Mouse (Mus musculus) hindbrain, embryonic 15.5 days (tissue): ENCODE measurements around the gene P2ry12. TPM values are rescaled to one million over a fixed set of nuclear protein-coding genes. Genes with fewer than 3 reads are reported as not detected.

Source experiments
- ATAC-seq: fragments of 200-750 bp; cut with Nextera tagmentation; 2 replicates; pipeline ENCODE4 v1.8.0; 2017; ENCODE audit warnings: low read depth, moderate number of reproducible peaks, moderate TSS enrichment; ENCODE audit not compliant: low FRiP score
- H3K27ac ChIP-seq: fragments of 300-500 bp; sonication (generic); replicated peaks from 2 replicates; pipeline ENCODE4 v1.5.1; 2015; ENCODE audit warnings: mild to moderate bottlenecking, inconsistent platforms
- H3K27me3 ChIP-seq: fragments of 300-500 bp; sonication (generic); 2 replicates; pipeline ENCODE4 v1.6.1; 2015; ENCODE audit warnings: control low read depth, inconsistent platforms
- H3K36me3 ChIP-seq: fragments of 300-500 bp; sonication (generic); 2 replicates; pipeline ENCODE4 v1.6.1; 2015; ENCODE audit warnings: control low read depth, inconsistent platforms
- H3K4me1 ChIP-seq: fragments of 300-500 bp; sonication (generic); replicated peaks from 2 replicates; pipeline ENCODE4 v1.6.1; 2015; ENCODE audit warnings: control low read depth, inconsistent platforms
- H3K4me2 ChIP-seq: fragments of 300-500 bp; sonication (generic); 2 replicates; pipeline ENCODE4 v1.6.1; 2015; ENCODE audit warnings: moderate library complexity, mild to moderate bottlenecking, inconsistent platforms
- H3K4me3 ChIP-seq: fragments of 300-500 bp; sonication (generic); 2 replicates; pipeline ENCODE4 v1.5.1; 2015; ENCODE audit warnings: mild to moderate bottlenecking, inconsistent platforms
- H3K9ac ChIP-seq: fragments of 300-500 bp; sonication (generic); 2 replicates; pipeline ENCODE4 v1.6.1; 2015; ENCODE audit warnings: inconsistent platforms
- H3K9me3 ChIP-seq: fragments of 300-500 bp; sonication (generic); 2 replicates; pipeline ENCODE4 v1.6.1; 2016; ENCODE audit warnings: control low read depth, inconsistent platforms
- whole genome bisulfite sequencing: fragments of 180-500 bp; shearing (Covaris S2); methylation state at CpG from one replicate; pipeline ENCODE4 v1.1.7; 2015; 5-methylcytosine and 5-hydroxymethylcytosine counted together
- polyA plus RNA-seq: library from polyadenylated mRNA; unstranded; fragments of >200 nt; fragmentation: Nextera tagmentation; extraction: Ambion mirVana; gene quantifications from 2 replicates; pipeline ENCODE4 v1.2.1, GENCODE M21; 2015

Gene P2ry12
- polyA plus RNA-seq, 1 experiment from 2014 or later, result 8.4 TPM

DNA sequence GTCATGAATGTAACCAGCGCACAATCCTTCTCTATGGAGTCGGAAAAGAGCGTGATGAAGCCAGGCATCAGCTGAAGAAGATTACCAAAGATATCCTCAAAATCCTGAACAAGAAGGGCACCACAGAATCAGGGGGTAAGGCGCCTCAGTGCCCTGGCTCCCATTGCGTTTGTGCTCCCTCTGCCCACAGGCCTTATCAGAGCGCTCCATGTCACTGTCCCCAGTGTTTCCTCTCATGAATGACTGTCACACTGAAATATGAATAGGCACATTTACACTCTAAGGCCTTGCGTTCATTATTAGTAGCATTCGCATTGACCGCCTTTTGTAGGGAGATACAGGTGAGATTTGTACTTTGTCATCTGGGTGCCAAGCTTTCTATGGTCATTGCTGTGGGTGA, 35.0 kb downstream of the P2ry12 start:
- Histone ChIP-seq H3K9ac (no peak overlapping the region), H3K4me1 (no peaks in the 10 kb centered on the region), H3K4me2 (no peak overlapping the region), H3K27ac (no peak overlapping the region), H3K4me3 (no peak overlapping the region), H3K9me3 (no peaks in the 10 kb centered on the region), H3K27me3 (no peaks in the 10 kb centered on the region), H3K36me3 (no peaks in the 10 kb centered on the region)
- WGBS, result 95% methylated on average over 9 of the region's 9 CpGs
- ATAC-seq, result no peak

DNA sequence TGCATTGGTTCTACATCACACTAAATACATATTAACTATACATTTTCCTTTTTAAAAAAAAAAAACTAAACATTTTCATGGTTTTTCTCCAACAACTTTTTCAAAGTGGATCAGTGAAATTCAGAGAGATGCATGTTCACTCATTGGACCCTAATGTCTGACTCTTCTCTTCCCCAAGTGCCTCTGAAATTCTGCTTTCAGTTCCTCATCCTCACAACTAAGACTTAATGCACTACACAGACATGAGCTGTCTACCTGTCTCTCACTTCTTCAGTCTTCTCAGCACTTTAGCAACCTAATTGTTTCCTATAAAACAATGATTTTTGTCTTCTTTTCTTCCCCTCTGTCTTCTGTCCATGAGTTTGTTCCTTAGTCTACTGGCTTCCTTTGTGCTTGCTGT, 37.3 kb downstream of the P2ry12 start:
- H3K4me2 ChIP-seq, result no peak overlapping the region
- no peaks in the 10 kb centered on the region for H3K9me3 ChIP-seq
- ATAC-seq, result no peak
- no peaks in the 10 kb centered on the region for H3K4me1 ChIP-seq
- no peak overlapping the region for H3K9ac ChIP-seq
- H3K27ac ChIP-seq, result no peak overlapping the region
- no peaks in the 10 kb centered on the region for H3K27me3 ChIP-seq
- no peak overlapping the region for H3K4me3 ChIP-seq
- H3K36me3 ChIP-seq, result no peaks in the 10 kb centered on the region

DNA sequence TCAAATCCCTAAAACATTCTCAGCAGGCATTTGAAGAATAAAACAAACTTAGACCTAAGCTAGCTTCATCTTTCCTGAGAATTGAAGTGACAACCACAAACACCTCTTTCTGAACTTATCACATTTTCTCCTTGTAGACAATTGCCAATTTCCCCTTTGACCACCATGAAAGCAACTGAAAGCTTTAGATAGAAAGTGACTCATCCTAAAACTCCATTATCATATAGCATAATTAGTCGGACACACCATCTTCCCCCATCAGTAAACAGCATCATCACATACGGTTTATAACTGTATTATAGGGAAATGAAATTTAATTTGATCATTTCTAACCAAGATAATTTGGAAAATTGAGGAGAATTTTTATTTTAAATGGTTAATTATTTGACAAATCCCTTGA, 40.4 kb downstream of the P2ry12 start:
- Histone ChIP-seq H3K27ac (no peak overlapping the region), H3K36me3 (no peaks in the 10 kb centered on the region), H3K9ac (no peak overlapping the region), H3K4me2 (no peak overlapping the region), H3K4me3 (no peak overlapping the region), H3K4me1 (no peaks in the 10 kb centered on the region), H3K27me3 (no peaks in the 10 kb centered on the region), H3K9me3 (no peaks in the 10 kb centered on the region)
- 85% methylated on average over 2 of the region's 2 CpGs for WGBS
- no peak for ATAC-seq

DNA sequence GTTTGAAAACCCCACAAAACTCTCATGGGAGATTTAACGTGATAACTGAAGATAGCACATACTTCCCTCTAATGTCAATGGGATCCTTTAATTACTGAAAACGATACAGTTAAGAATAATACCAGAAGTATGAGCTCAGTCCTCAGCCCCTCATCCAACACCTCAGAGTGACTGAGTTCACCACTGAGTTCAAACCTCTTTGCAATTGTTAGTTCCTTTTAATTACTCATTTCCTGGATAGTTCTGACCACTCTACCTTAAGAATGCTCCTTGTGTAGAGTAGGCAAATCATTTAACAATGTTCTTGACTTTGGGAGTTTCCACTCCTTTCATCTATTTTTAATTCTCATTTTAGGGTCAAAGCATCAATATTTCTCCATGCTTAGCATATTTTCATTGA, 43.3 kb downstream of the P2ry12 start:
- no peaks in the 10 kb centered on the region for H3K4me1 ChIP-seq
- H3K4me2 ChIP-seq, result no peak overlapping the region
- WGBS, result 87% methylated on average over 2 of the region's 2 CpGs
- no peaks in the 10 kb centered on the region for H3K36me3 ChIP-seq
- no peak overlapping the region for H3K9ac ChIP-seq
- no peak overlapping the region for H3K4me3 ChIP-seq
- ATAC-seq, result no peak
- H3K27ac ChIP-seq, result no peak overlapping the region
- H3K27me3 ChIP-seq, result no peaks in the 10 kb centered on the region
- no peaks in the 10 kb centered on the region for H3K9me3 ChIP-seq

DNA sequence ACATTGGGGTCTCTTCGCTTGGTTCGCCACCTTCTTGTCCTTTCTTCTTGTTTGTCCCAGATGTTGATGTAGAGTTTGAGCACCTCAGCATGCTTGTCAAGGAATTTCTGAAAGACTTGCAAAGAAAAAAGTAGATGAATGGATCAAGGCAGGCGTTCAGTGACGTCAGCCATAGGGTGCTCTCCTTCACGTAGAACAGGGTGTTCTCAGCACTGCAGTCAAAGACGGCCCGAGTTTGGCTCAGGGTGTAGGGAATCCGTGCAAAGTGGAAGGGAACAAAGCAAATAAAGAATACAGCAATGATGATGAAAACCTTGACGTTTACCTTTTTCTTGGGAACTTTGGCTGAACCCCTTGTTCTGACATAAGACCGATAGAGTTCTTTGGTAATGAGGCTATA, 45.5 kb downstream of the P2ry12 start:
- Histone ChIP-seq H3K9ac (no peak overlapping the region), H3K4me2 (no peak overlapping the region), H3K36me3 (no peaks in the 10 kb centered on the region), H3K4me3 (no peak overlapping the region), H3K4me1 (no peaks in the 10 kb centered on the region), H3K27me3 (no peaks in the 10 kb centered on the region), H3K27ac (no peak overlapping the region), H3K9me3 (no peaks in the 10 kb centered on the region)
- ATAC-seq, result no peak
- 93% methylated on average over 10 of the region's 10 CpGs for WGBS

DNA sequence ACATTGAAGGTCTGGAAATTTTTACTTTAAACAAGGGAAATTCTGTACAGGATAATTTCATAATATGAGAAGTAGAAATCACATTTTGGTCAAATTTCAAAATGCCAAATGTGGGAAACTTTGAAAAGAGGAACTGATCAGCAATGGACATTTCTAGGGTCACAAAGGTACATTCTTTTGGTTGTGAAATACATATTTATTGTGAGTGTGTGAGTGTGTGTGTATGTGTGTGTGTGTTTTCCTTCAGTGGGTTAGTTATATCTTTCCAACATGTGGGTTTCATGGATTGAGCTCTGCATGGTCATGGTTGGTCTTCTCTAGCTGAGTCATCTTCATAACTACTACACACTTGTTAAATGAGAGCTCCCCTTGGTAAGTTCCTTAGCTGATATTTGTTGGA, 50.3 kb downstream of the P2ry12 start:
- Histone ChIP-seq H3K4me1 (no peaks in the 10 kb centered on the region), H3K9ac (no peak overlapping the region), H3K4me3 (no peak overlapping the region), H3K36me3 (no peaks in the 10 kb centered on the region), H3K27ac (no peak overlapping the region), H3K4me2 (no peak overlapping the region), H3K27me3 (no peaks in the 10 kb centered on the region), H3K9me3 (no peaks in the 10 kb centered on the region)
- ATAC-seq, result no peak

DNA sequence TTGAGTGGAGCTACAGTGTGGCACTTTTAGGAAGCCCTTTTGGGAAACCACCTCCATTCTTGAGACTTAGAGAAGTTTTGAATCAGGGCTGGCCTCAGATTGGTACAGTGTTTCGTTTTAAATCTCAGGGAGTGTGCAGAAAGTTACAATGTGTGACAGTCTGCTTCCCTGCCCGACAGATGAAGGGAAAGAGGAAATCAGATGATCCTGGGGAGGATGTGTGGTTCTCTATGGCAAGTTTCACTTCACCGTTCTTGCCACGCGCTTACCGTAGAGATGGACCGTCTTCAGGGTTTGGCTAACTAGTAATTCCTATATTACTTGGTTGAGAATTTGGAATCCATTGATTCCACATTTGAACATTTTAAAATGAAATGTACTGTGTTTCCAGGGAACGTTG, 50.9 kb downstream of the P2ry12 start:
- no peaks in the 10 kb centered on the region for H3K9me3 ChIP-seq
- no peak for ATAC-seq
- no peak overlapping the region for H3K4me2 ChIP-seq
- no peaks in the 10 kb centered on the region for H3K27me3 ChIP-seq
- no peak overlapping the region for H3K27ac ChIP-seq
- no peaks in the 10 kb centered on the region for H3K4me1 ChIP-seq
- H3K9ac ChIP-seq, result no peak overlapping the region
- no peak overlapping the region for H3K4me3 ChIP-seq
- no peaks in the 10 kb centered on the region for H3K36me3 ChIP-seq
- WGBS, result 93% methylated on average over 8 of the region's 8 CpGs

DNA sequence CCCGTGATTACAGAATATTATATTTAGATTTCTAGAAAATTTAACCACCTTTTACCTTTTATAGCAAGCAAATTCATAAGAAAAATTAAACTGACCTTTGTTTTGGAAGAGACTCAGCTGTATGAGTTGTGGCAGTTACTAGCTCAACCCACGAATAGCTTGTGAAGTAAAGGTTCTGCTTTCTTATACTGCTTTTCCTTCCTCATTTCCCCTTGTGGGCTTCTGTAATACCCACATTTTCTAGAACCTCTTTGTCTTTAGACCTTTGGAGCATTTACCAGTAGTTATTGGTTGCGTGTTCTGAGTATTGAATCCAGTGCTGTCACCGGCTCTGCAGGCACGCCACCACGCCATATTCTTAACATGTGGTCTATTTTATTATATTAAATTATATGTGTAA, 51.9 kb downstream of the P2ry12 start, which contains the start of gene P2ry13:
Gene P2ry13, minus strand, starts transcription at position 156 of the 400 bp plus-strand sequence.
- 92% methylated on average over 6 of the region's 6 CpGs for WGBS
- Histone ChIP-seq H3K9me3 (no peaks in the 10 kb centered on the region), H3K4me1 (no peaks in the 10 kb centered on the region), H3K36me3 (no peaks in the 10 kb centered on the region), H3K4me3 (no peak within 1 kb of the TSS), H3K27me3 (no peaks in the 10 kb centered on the region), H3K9ac (no peak within 1 kb of the TSS), H3K27ac (no peak within 1 kb of the TSS), H3K4me2 (no peak within 1 kb of the TSS)
- no peak for ATAC-seq

DNA sequence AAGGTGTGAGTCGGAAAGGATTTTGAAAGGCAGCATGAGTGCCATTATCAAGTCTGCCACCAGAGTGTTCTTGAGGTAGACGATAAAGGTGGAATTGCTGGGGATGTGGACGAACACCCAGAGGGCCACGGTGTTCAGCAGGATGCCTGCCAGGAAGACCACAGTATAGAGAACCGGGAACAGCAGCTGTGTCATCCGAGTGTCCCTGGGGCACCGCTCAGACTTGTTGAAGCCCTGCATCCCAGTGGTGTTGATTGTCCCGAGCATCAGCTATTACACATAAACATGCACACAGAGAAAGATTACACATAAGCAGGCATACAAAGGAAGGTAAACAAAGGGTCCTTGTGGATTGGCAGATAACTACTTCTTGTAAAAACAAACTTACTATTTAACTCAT, 52.6 kb downstream of the P2ry12 start:
- H3K27ac ChIP-seq, result no peak overlapping the region
- ATAC-seq, result no peak
- 76% methylated on average over 8 of the region's 8 CpGs for WGBS

DNA sequence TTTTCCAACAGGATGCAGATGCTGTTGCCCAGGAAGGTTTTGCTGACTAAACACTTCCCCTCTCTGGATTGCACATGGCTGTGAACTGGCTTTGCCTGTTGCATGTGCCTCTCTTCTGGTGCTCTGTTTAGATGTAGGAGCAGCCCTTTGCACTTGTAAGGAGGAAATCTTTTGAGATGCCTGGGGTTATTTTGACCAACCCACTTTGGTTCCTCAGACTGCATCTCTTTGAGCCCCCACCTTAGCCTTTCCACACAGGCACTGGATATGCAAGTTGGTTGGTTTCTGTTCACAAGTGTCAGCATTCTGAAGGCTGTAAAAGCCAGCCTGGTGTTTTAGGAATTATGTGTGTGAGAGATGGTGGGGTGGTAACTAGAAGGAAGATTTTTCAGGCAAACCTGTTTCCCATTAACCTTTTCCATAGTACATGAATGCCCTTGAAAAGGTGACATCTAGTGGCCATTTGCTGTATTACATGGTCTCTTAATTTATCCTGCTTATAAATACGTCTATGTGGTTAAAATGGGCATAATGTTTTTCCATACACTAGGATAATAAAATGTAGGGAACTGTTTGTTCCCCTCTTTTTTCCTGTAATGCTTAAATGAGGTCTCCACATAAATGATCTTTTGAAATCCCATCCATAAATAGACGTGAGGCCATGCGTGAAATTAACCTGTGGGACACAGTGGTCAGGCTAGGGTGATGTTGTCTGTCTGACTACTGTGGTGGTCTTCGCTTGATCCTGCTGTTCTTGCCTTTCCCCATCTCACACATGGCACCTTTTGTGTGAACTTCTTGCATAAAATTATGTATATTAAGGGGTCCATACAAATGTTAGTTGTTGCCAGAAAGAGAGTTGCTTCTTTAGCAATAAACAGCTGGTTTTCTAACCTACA, 53.8 kb downstream of the P2ry12 start:
- ATAC-seq, result peak; percentile 69
- 65% methylated on average over 4 of the region's 4 CpGs for WGBS
- Histone ChIP-seq H3K4me3 (no peak overlapping the region), H3K9ac (no peak overlapping the region), H3K4me1 (no peaks in the 10 kb centered on the region), H3K9me3 (no peaks in the 10 kb centered on the region), H3K4me2 (no peak overlapping the region), H3K36me3 (no peaks in the 10 kb centered on the region), H3K27me3 (no peaks in the 10 kb centered on the region), H3K27ac (no peak overlapping the region)

More for the DNA sequence above, 52.6 kb downstream of the P2ry12 start:
- Histone ChIP-seq H3K4me3 (no peak overlapping the region), H3K27me3 (no peaks in the 10 kb centered on the region), H3K9ac (no peak overlapping the region), H3K9me3 (no peaks in the 10 kb centered on the region), H3K36me3 (no peaks in the 10 kb centered on the region), H3K4me1 (no peaks in the 10 kb centered on the region), H3K4me2 (no peak overlapping the region)

DNA sequence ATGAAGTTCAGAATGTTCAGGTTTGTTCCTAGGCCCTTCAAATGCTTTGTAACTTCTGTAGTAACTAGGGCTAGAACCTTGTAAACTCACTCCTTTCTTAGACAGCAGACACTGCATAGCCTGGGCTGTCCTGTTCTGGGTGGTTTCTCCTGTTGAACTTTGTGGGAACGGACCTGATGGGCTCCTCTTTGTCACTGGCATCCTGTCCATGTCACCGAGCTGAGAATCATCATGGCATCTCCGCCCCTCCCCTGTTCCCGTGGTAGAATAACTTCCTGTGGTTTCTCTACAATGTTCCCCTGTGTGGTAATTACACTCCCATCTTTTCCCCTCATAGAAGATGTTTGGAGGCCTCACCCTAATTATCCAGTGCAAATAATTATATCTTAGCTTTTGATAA, 56.7 kb downstream of the P2ry12 start:
- Histone ChIP-seq H3K4me3 (no peak overlapping the region), H3K27ac (no peak overlapping the region), H3K9me3 (no peaks in the 10 kb centered on the region), H3K27me3 (no peaks in the 10 kb centered on the region), H3K36me3 (no peaks in the 10 kb centered on the region), H3K4me2 (no peak overlapping the region), H3K9ac (no peak overlapping the region), H3K4me1 (no peaks in the 10 kb centered on the region)
- no peak for ATAC-seq
- 79% methylated on average over 4 of the region's 4 CpGs for WGBS

DNA sequence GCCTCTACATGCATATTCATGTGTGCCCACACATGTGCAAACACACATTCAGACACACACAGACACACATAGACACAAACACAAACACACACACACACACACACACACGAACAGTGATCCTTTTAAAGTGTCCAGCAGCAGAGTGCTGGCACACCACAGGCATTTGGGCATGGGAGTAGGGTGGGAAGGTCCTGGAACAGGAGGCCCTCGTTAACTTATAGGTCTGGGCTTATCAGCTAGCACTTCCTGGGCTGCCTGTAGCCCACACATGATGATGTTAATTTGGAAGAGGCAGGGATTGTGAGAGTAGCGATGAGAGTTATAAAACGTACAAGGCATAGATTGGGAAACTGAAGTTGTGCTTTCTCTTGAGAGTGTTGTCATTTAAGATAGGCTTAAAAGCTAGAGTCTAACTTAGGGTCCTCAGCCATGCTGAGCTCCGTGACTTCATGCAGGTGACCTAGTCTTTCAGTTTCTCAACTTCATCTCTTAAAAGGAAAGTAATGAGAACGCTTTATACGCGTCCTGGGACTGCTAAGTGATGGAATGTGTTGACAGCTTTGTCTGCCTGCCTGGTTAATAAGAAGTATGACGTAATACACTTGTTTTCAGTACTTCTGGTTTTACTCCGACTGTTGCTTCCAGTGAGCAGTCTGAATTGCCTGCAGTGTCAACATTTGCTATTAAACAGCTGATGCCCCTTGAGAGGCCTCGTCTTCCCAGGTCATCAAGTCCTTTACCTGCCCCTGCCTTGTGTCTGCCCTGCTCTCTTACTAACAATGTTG, 57.8 kb downstream of the P2ry12 start:
- H3K4me3 ChIP-seq, result no peak overlapping the region
- no peak overlapping the region for H3K4me2 ChIP-seq
- H3K9ac ChIP-seq, result no peak overlapping the region
- no peaks in the 10 kb centered on the region for H3K27me3 ChIP-seq
- no peaks in the 10 kb centered on the region for H3K4me1 ChIP-seq
- H3K9me3 ChIP-seq, result no peaks in the 10 kb centered on the region
- H3K27ac ChIP-seq, result no peak overlapping the region
- ATAC-seq, result no peak
- H3K36me3 ChIP-seq, result no peaks in the 10 kb centered on the region
- 87% methylated on average over 11 of the region's 11 CpGs for WGBS
